Mouse (Mus musculus): Measurements from ENCODE around the gene Ripor2. TPM values are rescaled to one million over a fixed set of nuclear protein-coding genes. Genes with fewer than 3 reads are reported as not detected.

The Ripor2 gene
- polyA plus RNA-seq, 1 experiment from 2014 or later = 24.5 TPM

DNA sequence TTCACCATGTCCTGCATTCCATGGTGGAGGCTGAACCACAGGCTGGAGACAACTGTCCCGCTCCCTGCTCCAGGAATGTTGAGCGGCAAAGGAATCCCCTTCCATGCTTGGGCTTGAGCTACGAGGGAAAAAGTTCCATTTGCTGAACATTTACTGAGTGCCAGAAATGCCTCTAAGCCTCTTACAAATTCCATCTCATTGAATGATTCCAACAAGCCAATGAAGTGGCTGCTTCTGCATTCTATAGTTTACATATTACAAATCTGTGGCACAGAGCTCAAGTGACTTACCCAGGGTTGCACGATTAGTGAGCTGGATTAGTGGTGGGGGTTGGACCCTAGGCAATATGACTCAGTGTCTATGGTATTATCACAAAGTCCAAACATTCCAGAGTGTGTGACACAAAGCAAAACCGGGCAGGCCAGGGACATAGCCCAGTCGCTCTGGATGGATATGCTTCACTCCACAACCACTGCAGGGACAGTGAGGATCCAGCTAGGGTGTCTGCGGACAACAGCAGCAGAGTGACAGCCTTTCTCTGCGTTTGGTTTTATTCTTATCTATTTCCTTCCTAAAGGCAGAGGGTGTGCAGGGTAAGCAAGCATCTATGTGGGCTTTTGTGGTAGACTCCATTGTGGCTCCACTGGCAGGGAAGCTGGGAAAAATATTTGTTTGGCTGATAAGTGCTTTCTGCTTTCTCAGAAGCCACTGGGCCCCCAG lies 16.6 kb upstream of the Ripor2 start:
- ATAC-seq (replicated peaks) = peak; percentile 41; the same call in 1 of the 2 replicates
- H3K27ac ChIP-seq (replicated peaks) = peak overlapping the region; percentile 46
- WGBS = 42% methylated on average over 8 of the region's 8 CpGs

DNA sequence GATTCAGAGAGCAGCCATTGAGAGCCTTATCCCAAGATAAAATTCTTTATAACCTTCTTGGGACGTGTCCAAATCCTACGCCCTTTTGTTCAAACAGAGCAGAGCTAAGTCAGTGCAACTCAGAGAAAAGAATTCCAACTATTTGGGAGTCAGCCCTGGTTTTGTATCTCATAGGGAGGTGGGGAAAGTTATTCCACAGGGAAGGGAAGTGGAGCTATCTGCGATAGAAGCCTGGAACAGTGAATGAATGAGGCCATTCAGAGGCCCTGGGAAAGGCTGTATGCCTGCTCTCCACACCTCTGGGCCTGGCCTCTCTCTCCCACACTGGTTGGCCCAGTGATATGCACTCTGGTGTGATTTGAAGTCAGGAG lies 16.1 kb upstream of the Ripor2 start:
- H3K27me3 ChIP-seq = no peaks in the 10 kb centered on the region
- ATAC-seq (replicated peaks) = peak; percentile 24; the same call in 1 of the 2 replicates
- no peak overlapping the region for H3K4me2 ChIP-seq (replicated peaks)
- no peak overlapping the region for H3K4me3 ChIP-seq
- WGBS = 17% methylated on average over 3 of the region's 3 CpGs
- peaks cover 9% of the 10 kb centered on the region; the same call in 1 of the 2 replicates for H3K4me1 ChIP-seq
- H3K27ac ChIP-seq (replicated peaks) = peak overlapping the region; percentile 46
- H3K9ac ChIP-seq (replicated peaks) = no peak overlapping the region
- H3K9me3 ChIP-seq = no peaks in the 10 kb centered on the region
- H3K36me3 ChIP-seq = no peaks in the 10 kb centered on the region

More for the DNA sequence above, 16.6 kb upstream of the Ripor2 start:
- Histone ChIP-seq H3K36me3 (no peaks in the 10 kb centered on the region), H3K4me1 (peaks cover 9% of the 10 kb centered on the region; the same call in 1 of the 2 replicates), H3K4me3 (no peak overlapping the region), H3K9me3 (no peaks in the 10 kb centered on the region), H3K9ac (replicated peaks) (no peak overlapping the region), H3K4me2 (replicated peaks) (no peak overlapping the region), H3K27me3 (no peaks in the 10 kb centered on the region)

DNA sequence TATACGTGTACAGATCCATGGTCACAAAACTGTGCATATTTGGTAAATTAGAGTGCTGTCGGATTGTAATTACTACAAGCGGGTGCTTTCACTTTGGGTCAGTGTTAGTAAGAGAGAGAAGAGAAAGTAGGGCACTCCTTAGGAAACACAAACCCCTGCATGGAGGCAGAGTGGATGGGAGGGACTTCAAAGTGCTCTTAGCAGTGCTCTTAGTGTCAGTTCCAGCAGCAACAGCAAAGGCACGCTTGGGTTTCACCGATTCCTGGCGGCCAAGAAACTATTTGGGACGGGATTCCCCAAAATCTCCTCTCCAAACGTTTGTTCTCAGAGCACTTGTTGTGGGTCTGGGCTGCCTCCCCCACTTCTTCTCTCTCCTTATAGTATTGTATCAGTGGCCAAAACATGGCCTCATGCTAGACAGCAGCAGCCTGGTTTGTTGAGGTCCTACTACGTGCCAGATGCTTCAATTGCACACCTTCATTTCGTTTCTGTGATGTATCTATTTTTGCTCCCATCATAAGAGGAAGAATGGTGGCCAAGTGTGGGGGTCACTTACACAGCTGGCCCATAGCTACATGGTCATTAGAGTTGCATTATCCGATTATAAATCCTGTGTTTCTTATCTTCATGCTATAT lies 14.7 kb upstream of the Ripor2 start:
- Histone ChIP-seq H3K4me2 (replicated peaks) (no peak overlapping the region), H3K27me3 (no peaks in the 10 kb centered on the region), H3K9ac (replicated peaks) (no peak overlapping the region), H3K4me3 (no peak overlapping the region), H3K4me1 (peaks cover 9% of the 10 kb centered on the region; the same call in 1 of the 2 replicates), H3K36me3 (no peaks in the 10 kb centered on the region), H3K27ac (replicated peaks) (no peak overlapping the region), H3K9me3 (no peaks in the 10 kb centered on the region)
- no peak for ATAC-seq (replicated peaks)
- WGBS = 85% methylated on average over 11 of the region's 11 CpGs

DNA sequence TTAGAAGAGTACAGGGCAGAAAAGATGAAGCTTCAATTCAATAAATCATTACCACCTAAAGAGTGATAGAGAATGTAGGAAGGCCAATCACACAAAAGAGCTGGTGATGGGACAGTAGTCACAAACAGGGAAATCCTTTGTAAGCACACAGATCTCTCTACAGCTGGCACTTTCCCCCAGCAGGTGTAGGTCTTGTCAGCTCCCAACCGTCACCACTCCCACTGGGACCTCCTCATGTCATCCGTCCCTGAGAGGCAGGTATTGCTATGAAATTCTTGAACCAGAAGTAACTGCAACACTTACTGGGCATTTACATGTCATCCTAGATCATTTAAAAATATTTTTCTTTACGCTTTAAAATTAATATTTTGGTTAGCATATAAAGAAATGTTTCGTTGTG lies 12.9 kb upstream of the Ripor2 start:
- H3K9ac ChIP-seq (replicated peaks) = no peak overlapping the region
- H3K4me1 ChIP-seq = peaks cover 9% of the 10 kb centered on the region; the same call in 1 of the 2 replicates
- H3K36me3 ChIP-seq = no peaks in the 10 kb centered on the region
- no peak overlapping the region for H3K27ac ChIP-seq (replicated peaks)
- no peak for ATAC-seq (replicated peaks)
- no peak overlapping the region for H3K4me3 ChIP-seq
- no peaks in the 10 kb centered on the region for H3K9me3 ChIP-seq
- H3K4me2 ChIP-seq (replicated peaks) = no peak overlapping the region
- WGBS = 83% methylated on average over 4 of the region's 4 CpGs
- no peaks in the 10 kb centered on the region for H3K27me3 ChIP-seq

DNA sequence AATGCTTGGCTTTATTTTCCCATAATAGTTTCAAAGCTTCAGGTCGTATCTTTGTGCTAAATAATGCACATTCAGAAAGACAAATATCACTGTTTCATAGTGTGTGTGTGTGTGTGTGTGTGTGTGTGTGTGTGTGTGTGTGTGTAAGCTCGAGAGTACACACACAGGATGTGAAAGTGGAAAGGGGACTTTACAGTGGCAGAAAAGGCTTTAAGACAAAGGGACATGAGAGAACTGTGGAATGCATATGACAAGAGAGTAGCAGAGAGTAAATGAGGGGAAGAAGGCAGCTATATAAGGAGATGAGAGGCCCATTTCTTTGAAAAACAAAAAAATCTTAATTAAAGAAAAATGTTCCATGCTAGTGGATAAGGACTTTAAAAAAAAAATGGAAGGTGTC lies 11.3 kb upstream of the Ripor2 start:
- Histone ChIP-seq H3K9me3 (no peaks in the 10 kb centered on the region), H3K27ac (replicated peaks) (no peak overlapping the region), H3K36me3 (no peaks in the 10 kb centered on the region), H3K4me1 (peaks cover under 1% of the 10 kb centered on the region; the same call in 1 of the 2 replicates), H3K4me3 (no peak overlapping the region), H3K27me3 (no peaks in the 10 kb centered on the region), H3K4me2 (replicated peaks) (no peak overlapping the region), H3K9ac (replicated peaks) (no peak overlapping the region)
- 54% methylated on average over 2 of the region's 2 CpGs for WGBS
- ATAC-seq (replicated peaks) = no peak

DNA sequence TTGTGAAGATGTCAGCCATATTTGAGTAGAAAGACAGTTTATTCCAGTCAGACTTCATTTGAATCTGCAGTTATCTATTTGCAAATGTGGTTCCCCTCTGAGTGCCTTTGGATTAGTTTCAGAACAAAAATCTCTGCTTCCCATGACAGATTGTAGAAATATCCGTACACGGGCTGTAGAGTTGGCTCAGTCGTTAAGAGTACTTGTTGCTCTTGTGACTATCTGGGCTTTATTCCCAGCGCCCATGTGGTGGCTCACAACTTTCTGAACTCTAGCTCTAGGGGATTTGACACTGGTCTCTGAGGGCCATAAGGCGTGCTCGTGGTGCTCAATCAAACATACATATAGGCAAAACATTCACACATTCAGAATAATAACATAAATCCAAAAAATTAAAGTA lies 10.1 kb upstream of the Ripor2 start:
- peaks cover 10% of the 10 kb centered on the region for H3K4me1 ChIP-seq
- no peaks in the 10 kb centered on the region for H3K36me3 ChIP-seq
- no peaks in the 10 kb centered on the region for H3K27me3 ChIP-seq
- H3K4me2 ChIP-seq (replicated peaks) = no peak overlapping the region
- no peak overlapping the region for H3K27ac ChIP-seq (replicated peaks)
- 76% methylated on average over 6 of the region's 6 CpGs for WGBS
- H3K9ac ChIP-seq (replicated peaks) = no peak overlapping the region
- ATAC-seq (replicated peaks) = no peak
- H3K9me3 ChIP-seq = no peaks in the 10 kb centered on the region
- H3K4me3 ChIP-seq = no peak overlapping the region

DNA sequence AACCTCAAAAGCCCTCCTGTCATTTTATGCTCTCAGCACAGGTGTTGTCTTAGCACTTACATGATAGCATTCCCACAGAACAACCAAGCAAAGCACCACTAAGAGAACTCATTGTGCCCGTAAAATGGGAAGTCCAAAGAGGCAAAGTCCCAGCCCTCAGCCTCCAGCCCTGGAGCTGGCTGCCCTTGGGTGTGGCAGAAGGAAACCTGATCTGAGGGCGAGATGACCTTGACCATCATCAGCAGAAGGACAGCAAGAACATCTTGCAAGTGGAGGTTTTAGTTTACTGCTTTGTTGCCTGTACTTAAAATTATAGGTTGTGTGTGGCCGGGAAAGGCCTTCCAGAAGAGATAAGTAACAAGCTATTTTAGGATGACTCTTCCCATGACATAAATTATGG lies 6.9 kb upstream of the Ripor2 start:
- H3K27ac ChIP-seq (replicated peaks) = no peak overlapping the region

DNA sequence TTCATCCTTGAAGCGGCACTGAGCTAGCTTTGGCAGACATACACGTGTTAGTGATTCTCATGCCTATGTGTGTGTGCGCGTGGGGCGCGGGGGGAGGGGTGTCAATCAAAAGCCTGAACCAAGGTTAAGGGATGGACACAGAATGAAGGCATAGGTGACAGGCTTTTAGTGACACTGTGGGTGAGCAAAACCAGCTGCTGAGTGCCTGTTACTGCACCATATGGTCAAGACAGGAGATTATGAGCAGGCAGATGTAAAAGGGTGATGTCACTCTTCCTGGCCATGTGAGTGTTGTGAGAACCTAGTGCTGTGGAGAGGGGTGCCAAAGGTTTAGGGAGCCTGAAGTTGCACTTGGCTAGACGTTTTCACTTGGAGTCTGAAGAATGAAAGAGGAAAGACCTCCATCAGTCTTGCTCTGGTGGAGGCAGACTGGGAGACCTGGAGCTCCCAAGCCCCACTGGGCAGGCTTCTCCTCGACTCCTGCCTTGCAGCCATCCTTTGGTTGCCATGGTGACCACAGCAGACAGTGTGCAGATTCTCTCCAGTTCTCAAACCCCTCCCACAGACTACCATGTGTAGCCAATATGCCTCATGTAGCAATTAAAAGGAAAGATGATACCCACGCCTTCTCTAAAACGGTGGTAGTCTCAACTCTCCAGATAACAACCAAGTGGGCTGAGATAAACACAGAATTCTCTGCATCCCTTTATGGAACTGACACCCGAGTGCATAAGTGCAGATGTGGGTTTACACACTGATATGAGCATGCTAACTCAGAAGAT lies 5.5 kb upstream of the Ripor2 start:
- Histone ChIP-seq H3K4me3 (no peak overlapping the region), H3K27ac (replicated peaks) (peak overlapping the region; percentile 66), H3K9ac (replicated peaks) (no peak overlapping the region), H3K9me3 (no peaks in the 10 kb centered on the region), H3K27me3 (no peaks in the 10 kb centered on the region), H3K4me2 (replicated peaks) (no peak overlapping the region), H3K36me3 (no peaks in the 10 kb centered on the region), H3K4me1 (peaks cover 18% of the 10 kb centered on the region)
- ATAC-seq (replicated peaks) = peak; percentile 92
- 45% methylated on average over 11 of the region's 11 CpGs for WGBS

More for the DNA sequence above, 6.9 kb upstream of the Ripor2 start:
- ATAC-seq (replicated peaks) = no peak
- peaks cover 15% of the 10 kb centered on the region for H3K4me1 ChIP-seq
- 89% methylated on average over 3 of the region's 3 CpGs for WGBS
- no peaks in the 10 kb centered on the region for H3K36me3 ChIP-seq
- no peak overlapping the region for H3K4me2 ChIP-seq (replicated peaks)
- H3K27me3 ChIP-seq = no peaks in the 10 kb centered on the region
- no peak overlapping the region for H3K4me3 ChIP-seq
- H3K9me3 ChIP-seq = no peaks in the 10 kb centered on the region
- no peak overlapping the region for H3K9ac ChIP-seq (replicated peaks)

DNA sequence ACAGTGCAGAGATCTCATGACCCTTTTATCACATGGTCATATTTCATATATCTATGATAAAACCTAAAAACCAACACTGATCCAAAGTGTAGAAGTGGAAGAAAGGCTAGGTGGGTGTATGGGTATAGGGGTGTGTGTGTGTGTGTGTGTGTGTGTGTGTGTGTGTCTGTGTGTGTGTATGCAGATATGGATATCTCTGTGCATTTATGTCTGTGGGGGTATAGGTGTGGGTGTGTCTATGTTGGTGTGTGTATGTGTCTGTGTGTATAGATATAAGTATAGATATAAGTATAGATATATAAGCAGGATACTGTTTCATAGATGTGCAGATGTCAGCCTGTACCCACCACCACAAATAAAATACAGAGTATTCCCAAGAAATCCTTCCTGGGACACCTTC lies 3.7 kb upstream of the Ripor2 start:
- Histone ChIP-seq H3K9ac (replicated peaks) (no peak overlapping the region), H3K4me3 (no peak overlapping the region), H3K4me1 (peaks cover 23% of the 10 kb centered on the region), H3K36me3 (no peaks in the 10 kb centered on the region), H3K27ac (replicated peaks) (no peak overlapping the region), H3K4me2 (replicated peaks) (no peak overlapping the region), H3K9me3 (no peaks in the 10 kb centered on the region), H3K27me3 (no peaks in the 10 kb centered on the region)
- ATAC-seq (replicated peaks) = no peak

DNA sequence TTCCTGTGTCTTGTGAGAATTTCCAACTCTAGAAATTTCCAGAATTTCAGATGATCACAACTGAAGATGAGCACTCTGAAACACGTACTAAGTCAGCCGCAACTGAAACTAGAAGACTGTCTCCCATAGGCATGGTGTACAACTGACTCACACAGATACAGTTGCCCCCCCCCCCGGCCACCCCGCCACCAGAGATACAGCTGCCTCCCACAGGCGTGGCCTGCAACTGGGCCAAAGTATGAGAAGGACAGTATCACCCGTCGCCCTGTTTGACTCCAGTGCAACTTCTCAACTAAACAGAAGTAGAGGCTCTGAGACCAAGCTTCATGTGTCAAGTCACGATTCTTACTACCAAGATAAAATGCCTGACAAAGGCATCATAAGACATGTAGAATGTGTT lies 1.2 kb upstream of the Ripor2 start:
- 90% methylated on average over 8 of the region's 8 CpGs for WGBS
- no peaks in the 10 kb centered on the region for H3K27me3 ChIP-seq
- H3K9ac ChIP-seq (replicated peaks) = no peak overlapping the region
- H3K4me2 ChIP-seq (replicated peaks) = no peak overlapping the region
- no peak for ATAC-seq (replicated peaks)
- no peaks in the 10 kb centered on the region for H3K9me3 ChIP-seq
- no peaks in the 10 kb centered on the region for H3K36me3 ChIP-seq
- H3K27ac ChIP-seq (replicated peaks) = peak overlapping the region; percentile 68
- no peak overlapping the region for H3K4me3 ChIP-seq
- H3K4me1 ChIP-seq = peaks cover 23% of the 10 kb centered on the region

DNA sequence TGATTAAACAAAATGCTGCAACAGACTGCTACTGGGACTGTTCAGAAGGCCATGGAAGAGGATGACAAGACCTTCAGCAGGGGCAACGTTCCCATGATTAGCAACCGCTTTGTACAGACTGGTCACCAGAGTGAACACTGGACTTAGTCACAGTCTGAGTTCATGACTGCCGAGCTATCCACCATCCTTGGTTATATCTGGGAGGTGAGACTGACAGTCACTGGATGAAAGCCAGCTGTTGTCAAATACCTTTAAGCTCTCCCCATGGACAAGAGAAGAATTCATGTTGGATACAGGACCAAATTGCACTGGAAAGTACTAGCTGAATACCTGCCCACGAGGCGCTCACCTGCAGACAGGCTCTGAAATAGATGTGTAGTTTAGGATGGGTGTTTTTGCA lies 2.4 kb downstream of the Ripor2 start:
- Histone ChIP-seq H3K4me1 (peaks cover 8% of the 10 kb centered on the region; the same call in 1 of the 2 replicates), H3K9ac (replicated peaks) (no peak overlapping the region), H3K4me3 (no peak overlapping the region), H3K27me3 (no peaks in the 10 kb centered on the region), H3K4me2 (replicated peaks) (no peak overlapping the region), H3K9me3 (no peaks in the 10 kb centered on the region), H3K27ac (replicated peaks) (no peak overlapping the region), H3K36me3 (no peaks in the 10 kb centered on the region)
- WGBS = 93% methylated on average over 5 of the region's 5 CpGs
- no peak for ATAC-seq (replicated peaks)

DNA sequence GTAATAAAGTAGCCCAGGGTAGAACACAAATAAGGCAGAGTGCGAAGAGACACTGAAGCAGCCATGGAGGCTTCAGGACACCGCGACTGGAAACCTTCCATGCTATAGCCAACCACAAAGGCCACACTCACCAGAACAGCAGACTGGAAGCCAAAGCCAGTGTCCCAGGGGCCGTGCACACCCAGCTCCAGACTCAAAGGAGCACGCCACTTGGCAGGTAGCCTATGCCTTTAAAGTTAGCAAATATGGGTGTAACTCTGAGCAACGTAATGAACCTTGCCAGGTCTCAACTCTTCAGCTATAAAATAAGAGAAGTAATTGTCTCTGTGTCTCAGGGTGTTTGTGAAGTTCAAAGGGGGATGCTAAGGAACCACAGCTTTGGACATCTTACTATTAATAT lies 2.9 kb downstream of the Ripor2 start:
- no peak overlapping the region for H3K27ac ChIP-seq (replicated peaks)
- H3K4me2 ChIP-seq (replicated peaks) = no peak overlapping the region
- ATAC-seq (replicated peaks) = no peak
- H3K4me3 ChIP-seq = no peak overlapping the region
- H3K4me1 ChIP-seq = peaks cover 8% of the 10 kb centered on the region; the same call in 1 of the 2 replicates
- H3K27me3 ChIP-seq = no peaks in the 10 kb centered on the region
- no peaks in the 10 kb centered on the region for H3K9me3 ChIP-seq
- H3K36me3 ChIP-seq = no peaks in the 10 kb centered on the region
- 90% methylated on average over 6 of the region's 6 CpGs for WGBS
- H3K9ac ChIP-seq (replicated peaks) = no peak overlapping the region
